Mouse (Mus musculus) thymus, adult 2 months (tissue): ENCODE results near the gene Gm5148. TPM values are rescaled to one million over a fixed set of nuclear protein-coding genes. Genes with fewer than 3 reads are reported as not detected.

Experiments
- DNase-seq: peaks from one replicate; pipeline ENCODE4 v3.0.0; 2021
- H3K27ac ChIP-seq: fragments of 200-500 bp; 2 replicates; pipeline ENCODE4 v1.5.1; 2012; ENCODE audit warnings: low read length, control low read depth; ENCODE audit not compliant: control insufficient read depth, insufficient read depth
- H3K27me3 ChIP-seq: fragments of 200-500 bp; 2 replicates; pipeline ENCODE4 v1.6.1; 2012; ENCODE audit warnings: mild to moderate bottlenecking, low read length, moderate library complexity, mixed read lengths; ENCODE audit not compliant: control insufficient read depth, insufficient read depth
- H3K36me3 ChIP-seq: fragments of 200-500 bp; 2 replicates; pipeline ENCODE4 v1.6.1; 2012; ENCODE audit warnings: mild to moderate bottlenecking, low read length, moderate library complexity; ENCODE audit not compliant: control insufficient read depth, insufficient read depth
- H3K4me1 ChIP-seq: fragments of 200-500 bp; replicated peaks from 2 replicates; pipeline ENCODE4 v1.6.1; 2012; ENCODE audit warnings: low read length; ENCODE audit not compliant: control insufficient read depth, insufficient read depth
- H3K4me3 ChIP-seq: fragments of 200-500 bp; 2 replicates; pipeline ENCODE4 v1.5.1; 2012; ENCODE audit warnings: mild to moderate bottlenecking, low read length, control low read depth, moderate library complexity; ENCODE audit not compliant: control insufficient read depth, insufficient read depth
- CTCF ChIP-seq: fragments of 200-500 bp; IDR thresholded peaks from 2 replicates; pipeline ENCODE4 v1.5.1; 2012; ENCODE audit warnings: mild to moderate bottlenecking, control low read depth, low read length, moderate library complexity, borderline replicate concordance; ENCODE audit not compliant: control insufficient read depth, poor library complexity, insufficient read depth; ENCODE audit errors: extremely low read depth
- POLR2A ChIP-seq: fragments of 200-500 bp; IDR thresholded peaks from 2 replicates; pipeline ENCODE4 v1.6.1; 2012; ENCODE audit warnings: mild to moderate bottlenecking, low read length, control low read depth, moderate library complexity; ENCODE audit not compliant: control insufficient read depth, poor library complexity, insufficient read depth; ENCODE audit errors: extremely low read depth
- WGBS: fragments of 180-500 bp; shearing (Covaris S2); methylation state at CpG from one replicate; pipeline ENCODE4 v1.1.7; 2018; 5-methylcytosine and 5-hydroxymethylcytosine counted together
- polyA plus RNA-seq: library from polyadenylated mRNA; depleted of rRNA; stranded (reverse); fragments of >200 nt; gene quantifications from 2 replicates; pipeline ENCODE4 v1.2.3, GENCODE M21; 2012

Gene Gm5148
- polyA plus RNA-seq, 1 experiment = 1.5 TPM

DNA sequence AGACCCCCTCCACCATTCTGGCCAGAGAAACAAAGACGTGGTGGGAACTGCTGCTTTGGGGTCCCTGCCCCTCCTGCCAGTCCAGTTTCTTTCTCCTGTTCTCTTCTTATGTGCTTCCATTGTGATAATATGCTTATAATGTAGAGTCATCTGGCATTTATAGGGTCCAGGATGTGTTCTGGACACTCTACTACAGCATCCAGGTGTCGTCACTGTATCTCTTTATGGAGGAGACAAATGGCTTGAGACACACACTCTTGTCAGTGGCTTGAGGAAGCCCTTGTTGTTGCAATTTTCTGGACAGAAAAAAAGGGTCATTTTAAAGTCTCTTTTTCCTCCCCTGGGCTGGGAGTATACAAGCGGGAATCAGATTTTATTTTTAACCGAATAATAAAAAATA, 33.3 kb upstream of the Gm5148 start:
- no peaks in the 10 kb centered on the region for H3K36me3 ChIP-seq
- TF ChIP-seq CTCF (no peak), POLR2A (no peak)
- no peak for DNase-seq
- H3K4me3 ChIP-seq = no peak overlapping the region
- H3K27me3 ChIP-seq = no peaks in the 10 kb centered on the region
- peaks cover 24% of the 10 kb centered on the region for H3K4me1 ChIP-seq
- WGBS = 40% methylated on average over 4 of the region's 4 CpGs
- no peak overlapping the region for H3K27ac ChIP-seq

DNA sequence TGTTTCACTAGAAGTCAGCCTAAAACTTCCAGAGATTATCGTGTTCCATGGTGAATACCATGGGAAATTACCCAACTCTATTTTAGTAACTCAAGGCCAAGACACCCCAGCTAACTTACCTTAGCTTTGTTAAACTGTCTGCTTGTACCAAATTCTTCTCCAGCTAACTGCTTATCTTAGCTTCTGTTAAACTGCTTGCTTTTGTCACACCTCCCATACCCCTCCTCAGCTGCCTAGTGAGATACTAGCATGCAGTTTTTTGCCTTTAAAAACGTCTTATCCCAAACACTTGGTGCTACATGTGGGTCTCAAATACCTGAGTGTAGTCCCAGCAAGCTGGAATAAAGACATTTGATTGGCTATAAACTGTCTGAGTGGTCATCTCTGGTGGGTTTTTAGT, 31.7 kb upstream of the Gm5148 start:
- DNase-seq = no peak
- Histone ChIP-seq H3K27me3 (no peaks in the 10 kb centered on the region), H3K4me1 (peaks cover 22% of the 10 kb centered on the region), H3K27ac (no peak overlapping the region), H3K4me3 (no peak overlapping the region), H3K36me3 (no peaks in the 10 kb centered on the region)
- no peak for TF ChIP-seq POLR2A
- TF ChIP-seq CTCF = no peak
- 85% methylated on average over 2 of the region's 2 CpGs for WGBS

DNA sequence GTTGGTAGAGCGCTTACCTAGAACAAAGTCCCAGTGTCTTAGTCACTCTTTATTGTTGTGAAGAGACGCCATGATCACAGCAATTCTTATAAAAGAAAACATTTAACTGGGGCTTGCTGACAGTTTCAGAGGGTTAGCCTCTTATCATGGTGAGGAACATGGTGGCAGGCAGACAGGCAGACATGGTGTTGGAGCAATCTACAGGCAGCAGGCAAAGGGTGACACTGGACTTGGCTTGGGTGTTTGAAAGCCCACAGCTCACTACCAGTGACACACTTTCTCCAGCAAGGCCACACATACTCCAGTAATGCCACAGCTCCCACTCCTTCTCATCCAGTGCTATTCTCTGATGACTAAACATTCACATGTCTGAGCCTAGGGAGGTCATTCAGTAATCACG, 30.3 kb upstream of the Gm5148 start:
- Histone ChIP-seq H3K36me3 (no peaks in the 10 kb centered on the region), H3K4me3 (no peak overlapping the region), H3K4me1 (peaks cover 16% of the 10 kb centered on the region), H3K27me3 (no peaks in the 10 kb centered on the region), H3K27ac (no peak overlapping the region)
- TF ChIP-seq POLR2A (no peak), CTCF (no peak)
- DNase-seq = no peak
- WGBS = 95% methylated on average over 3 of the region's 3 CpGs

DNA sequence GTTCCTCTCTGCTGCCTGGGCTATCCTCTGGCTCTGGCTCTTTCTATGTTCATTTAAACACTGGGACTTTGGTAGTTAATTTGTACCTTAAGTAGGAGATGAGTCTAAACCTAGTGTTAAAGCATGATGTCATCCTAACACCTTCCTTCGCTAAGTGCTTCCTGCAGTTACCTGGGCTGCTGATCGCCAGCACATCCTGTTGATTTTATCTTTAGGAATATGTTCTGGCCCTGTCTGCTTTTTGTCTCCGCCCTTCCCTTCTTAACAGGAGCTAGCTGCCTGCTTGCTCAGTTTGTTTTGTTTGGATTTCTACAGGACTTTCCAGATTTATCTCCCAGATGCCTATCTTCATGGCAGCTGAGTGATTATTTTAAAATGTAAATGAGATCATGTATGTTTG, 28.9 kb upstream of the Gm5148 start:
- H3K27ac ChIP-seq = no peak overlapping the region
- H3K4me3 ChIP-seq = no peak overlapping the region
- TF ChIP-seq CTCF (no peak), POLR2A (no peak)
- DNase-seq = no peak
- 55% methylated on average over 3 of the region's 3 CpGs for WGBS
- peaks cover 11% of the 10 kb centered on the region for H3K4me1 ChIP-seq
- H3K27me3 ChIP-seq = no peaks in the 10 kb centered on the region
- H3K36me3 ChIP-seq = no peaks in the 10 kb centered on the region

DNA sequence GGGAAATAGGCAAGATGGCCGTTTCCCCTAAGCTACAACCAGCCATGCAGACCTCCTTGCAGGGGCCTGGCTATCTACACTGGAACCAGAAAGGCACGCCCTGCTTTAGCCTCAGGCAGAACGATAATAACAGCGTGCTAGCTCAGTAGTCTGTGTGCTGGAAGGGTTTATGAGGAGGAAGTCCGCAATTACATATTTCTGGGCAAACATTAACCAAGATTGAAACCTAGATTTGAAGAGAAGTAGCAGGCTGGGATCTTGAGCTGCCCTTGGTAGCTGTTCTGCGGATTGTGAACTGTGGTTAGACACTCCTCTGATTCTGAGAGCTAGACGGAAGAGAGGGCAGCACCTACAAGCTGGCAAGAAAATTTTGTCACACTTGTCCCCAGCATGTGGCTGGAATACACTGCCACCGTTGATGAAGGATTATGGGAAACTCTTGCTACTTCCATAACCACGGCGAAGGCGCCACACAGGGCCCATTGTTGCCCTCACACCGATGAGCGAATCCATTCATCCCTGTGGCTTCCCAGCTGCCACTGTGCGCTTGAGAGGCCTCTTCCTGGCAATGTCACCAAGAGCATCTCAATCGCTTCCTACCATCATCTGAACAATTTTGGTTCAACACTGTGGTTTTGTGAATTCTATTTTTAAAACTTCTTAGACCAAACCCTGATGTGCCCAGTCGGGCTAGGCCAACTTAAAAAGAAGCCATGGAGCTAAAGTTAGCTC, 23.9 kb upstream of the Gm5148 start:
- 13% methylated on average over 16 of the region's 16 CpGs for WGBS
- no peak for DNase-seq
- 0 out of 2 replicates have a peak overlapping the region, but pooled peaks have one; percentile 10 for H3K27ac ChIP-seq

DNA sequence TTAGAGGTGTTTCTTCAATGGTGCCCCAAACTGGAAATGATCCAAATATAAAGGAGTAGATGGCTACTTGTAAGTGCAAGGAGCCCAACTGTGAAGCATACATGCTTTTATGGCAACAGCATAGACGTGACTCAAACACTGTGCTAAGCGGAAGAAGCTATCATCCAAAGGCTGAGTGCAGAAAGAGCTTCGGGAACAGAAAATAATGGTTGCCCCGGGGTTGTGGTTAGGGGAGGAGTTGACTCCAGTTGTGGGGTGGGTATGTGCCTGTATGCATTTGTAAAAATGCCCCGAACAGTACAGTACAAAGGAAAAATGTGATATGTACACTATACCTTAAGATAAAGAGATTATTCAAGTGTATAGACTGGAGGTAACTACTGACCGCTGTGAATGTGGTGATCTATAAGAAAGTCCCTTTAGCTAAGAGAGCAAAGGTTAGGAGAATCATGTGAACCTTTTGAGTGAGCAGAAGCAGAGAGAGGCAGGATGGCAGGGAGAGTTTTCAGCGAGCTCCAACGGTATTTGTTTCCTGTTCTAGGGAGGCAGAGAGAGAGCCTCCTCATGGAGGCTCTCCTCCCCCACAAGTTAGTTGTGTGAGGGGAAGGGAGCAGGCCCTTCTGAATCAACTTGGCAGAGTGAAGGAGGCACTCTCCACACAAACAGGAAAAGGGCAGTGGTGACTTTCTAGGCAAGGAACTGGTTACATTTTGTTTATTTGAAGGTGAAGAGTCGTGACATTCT, 23.1 kb upstream of the Gm5148 start:
- 0 out of 2 replicates have a peak overlapping the region, but pooled peaks have one; percentile 10 for H3K27ac ChIP-seq
- H3K4me3 ChIP-seq = no peak overlapping the region
- no peaks in the 10 kb centered on the region for H3K36me3 ChIP-seq
- DNase-seq = no peak
- WGBS = 32% methylated on average over 9 of the region's 9 CpGs
- no peaks in the 10 kb centered on the region for H3K27me3 ChIP-seq
- no peak for TF ChIP-seq POLR2A
- TF ChIP-seq CTCF = no peak
- peaks cover 12% of the 10 kb centered on the region for H3K4me1 ChIP-seq

More for the DNA sequence above, 23.9 kb upstream of the Gm5148 start:
- Histone ChIP-seq H3K36me3 (no peaks in the 10 kb centered on the region), H3K4me1 (peaks cover 12% of the 10 kb centered on the region), H3K27me3 (no peaks in the 10 kb centered on the region), H3K4me3 (no peak overlapping the region)
- TF ChIP-seq POLR2A = no peak
- TF ChIP-seq CTCF = no peak

DNA sequence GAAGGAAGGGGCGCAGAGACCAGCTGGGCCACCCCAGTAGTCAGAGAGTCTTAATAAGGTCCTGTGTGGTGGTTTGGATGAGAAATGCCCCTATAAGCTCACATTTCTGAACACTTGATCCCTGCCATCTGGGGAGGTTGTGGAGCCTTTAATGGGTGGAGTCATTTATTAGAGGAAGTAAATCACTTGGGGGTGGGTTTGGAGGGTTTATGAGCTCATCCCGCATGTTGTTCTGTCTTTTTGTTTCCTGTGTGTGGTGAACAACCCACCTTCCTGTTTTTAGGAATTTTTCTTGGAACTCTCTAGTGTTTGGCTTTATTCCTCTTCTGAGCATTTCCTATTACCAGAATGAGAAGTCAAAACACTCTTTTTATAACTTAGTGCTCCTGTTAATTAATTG, 19.8 kb upstream of the Gm5148 start:
- TF ChIP-seq CTCF (no peak), POLR2A (no peak)
- no peak overlapping the region for H3K27ac ChIP-seq
- 68% methylated on average over 2 of the region's 2 CpGs for WGBS
- no peaks in the 10 kb centered on the region for H3K36me3 ChIP-seq
- H3K4me1 ChIP-seq = peaks cover 12% of the 10 kb centered on the region
- no peaks in the 10 kb centered on the region for H3K27me3 ChIP-seq
- no peak overlapping the region for H3K4me3 ChIP-seq
- no peak for DNase-seq
